Mouse (Mus musculus) adipocyte (in vitro differentiated cells): ENCODE results near the gene Phf21a.
A peak's percentile ranks its signal among the peaks of the same experiment; 100 is the strongest.

Source experiments
- DNase-seq: peaks from one replicate; pipeline ENCODE4 v3.0.0-alpha.2; 2016; ENCODE audit warnings: low spot score

Phf21a gene

DNA sequence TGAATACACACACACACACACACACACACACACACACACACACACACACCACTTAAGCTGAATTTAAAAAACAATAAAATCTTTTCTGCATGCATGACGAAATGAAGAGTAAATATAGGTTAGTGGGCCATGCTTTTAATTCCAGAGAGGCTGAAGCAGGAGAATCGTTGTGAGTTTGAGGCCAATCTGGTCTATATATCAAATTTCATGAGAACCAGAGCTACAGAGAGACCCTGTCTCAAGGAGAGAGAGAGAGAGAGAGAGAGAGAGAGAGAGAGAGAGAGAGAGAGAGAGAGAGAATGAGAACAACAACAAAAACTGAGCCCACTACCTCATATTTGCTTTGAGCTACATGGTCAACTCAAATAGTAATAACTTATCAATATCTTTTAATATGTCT, at the start of gene Phf21a:
Gene Phf21a, plus strand, starts transcription at position 301 of the 400 bp plus-strand sequence.
- no peak for DNase-seq

DNA sequence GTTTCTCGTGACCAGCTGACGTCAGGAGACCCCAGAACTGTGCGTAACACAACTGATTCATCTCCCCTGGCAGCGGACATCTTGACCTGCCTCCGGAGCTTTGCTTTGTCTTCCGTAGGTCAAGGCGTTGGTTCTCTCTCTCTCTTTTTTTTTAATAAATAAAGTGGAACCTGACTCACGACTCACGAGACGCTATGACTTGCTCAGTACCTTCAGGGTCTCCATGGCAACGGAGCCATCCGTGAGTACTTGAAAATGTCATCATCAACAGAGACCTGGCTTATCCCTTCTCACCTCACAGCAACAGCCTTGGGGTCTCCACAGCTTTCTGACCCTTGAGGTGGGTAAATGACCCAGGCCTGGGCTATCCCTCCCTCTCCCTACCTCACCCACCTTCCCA, 49.6 kb upstream of the Phf21a start:
- DNase-seq: no peak

DNA sequence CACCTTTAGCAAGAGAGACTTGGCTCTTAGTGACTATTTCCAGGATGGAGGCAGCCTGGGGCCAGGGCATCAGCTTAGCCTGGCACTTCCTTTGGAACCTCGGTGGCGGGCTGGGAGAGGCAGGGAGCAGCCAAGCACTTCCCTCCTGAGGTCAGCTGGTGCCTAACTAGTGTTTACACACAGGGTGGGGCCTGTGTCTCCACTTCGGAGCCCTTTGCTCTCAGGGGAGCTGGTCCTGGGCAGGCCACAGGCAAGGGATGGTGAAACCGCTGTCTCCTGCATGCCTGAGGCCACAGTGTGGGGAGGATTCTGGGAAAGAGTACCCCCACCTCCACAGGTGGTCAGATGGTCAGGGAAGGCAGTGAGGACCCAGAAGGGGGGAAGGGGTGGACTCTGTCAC, 45.3 kb upstream of the Phf21a start:
- DNase-seq: no peak

DNA sequence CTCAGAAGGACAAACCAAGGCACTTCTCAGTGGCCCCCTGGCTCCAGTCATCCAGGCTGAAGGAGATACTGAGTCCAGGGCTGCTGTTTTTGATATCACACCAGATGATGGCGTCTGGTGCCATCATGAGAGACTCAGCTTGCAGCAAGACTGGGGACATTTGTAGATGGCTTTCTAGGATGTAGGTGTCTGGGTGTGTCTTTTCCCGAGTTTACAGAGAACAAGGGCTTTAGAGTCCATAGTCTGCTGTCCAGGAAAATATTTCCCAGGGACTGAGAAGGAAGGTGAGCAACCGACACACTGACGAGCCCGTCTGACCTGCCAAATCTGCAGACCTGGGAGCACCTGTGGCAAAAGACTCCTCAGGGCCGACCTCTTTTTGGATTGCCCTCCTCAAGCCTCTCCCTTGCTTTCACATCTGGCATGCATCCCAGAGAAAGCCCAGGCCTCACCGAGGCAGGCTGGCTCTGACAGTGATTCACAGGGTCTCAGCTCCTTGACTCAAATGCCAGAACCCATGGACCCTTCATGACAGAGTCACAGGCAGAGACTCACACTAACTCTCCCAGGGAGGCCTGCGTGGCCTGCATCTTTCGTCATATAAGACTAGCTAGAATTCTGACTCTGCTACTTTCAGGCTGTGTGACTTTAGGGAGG, 44.8 kb upstream of the Phf21a start:
- no peak for DNase-seq

DNA sequence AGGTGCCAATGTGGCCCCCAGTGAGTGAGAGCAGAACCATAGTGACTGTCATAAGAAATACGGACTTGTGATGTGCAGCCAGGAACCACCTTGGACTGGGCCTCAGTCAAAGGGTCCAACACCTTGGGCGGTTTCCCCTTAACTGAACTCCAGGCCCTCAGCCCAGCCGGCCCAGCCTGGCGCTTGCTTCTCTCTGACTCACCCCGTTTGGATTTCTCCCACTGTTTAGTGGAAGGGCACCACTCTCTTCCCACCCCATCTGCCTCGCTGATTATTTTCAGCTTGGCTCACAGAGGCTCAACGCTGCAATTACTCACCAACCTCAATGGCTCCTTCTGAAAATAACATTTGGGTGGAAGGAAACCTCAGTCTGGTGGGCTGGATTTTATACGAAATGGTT, 40.7 kb upstream of the Phf21a start:
- no peak for DNase-seq

DNA sequence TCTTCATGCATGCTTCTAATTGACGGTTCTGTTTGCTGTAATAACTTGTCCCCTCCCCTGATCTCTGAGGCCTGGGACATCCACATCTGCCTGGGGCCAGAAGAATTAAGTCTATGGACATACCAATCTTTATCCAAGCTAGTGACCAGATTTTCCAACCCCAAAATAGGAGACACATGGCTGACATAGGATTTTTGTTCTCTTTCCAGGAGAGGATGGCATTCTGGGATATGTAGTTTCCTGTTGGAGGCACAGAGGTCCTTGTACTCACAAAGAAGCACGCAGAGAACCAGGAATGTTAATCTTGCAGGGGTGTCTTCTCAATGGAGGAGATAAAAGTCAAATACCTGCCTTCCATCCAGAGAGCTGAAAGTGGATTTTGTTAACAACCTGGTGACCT, 40.2 kb upstream of the Phf21a start:
- DNase-seq: no peak

DNA sequence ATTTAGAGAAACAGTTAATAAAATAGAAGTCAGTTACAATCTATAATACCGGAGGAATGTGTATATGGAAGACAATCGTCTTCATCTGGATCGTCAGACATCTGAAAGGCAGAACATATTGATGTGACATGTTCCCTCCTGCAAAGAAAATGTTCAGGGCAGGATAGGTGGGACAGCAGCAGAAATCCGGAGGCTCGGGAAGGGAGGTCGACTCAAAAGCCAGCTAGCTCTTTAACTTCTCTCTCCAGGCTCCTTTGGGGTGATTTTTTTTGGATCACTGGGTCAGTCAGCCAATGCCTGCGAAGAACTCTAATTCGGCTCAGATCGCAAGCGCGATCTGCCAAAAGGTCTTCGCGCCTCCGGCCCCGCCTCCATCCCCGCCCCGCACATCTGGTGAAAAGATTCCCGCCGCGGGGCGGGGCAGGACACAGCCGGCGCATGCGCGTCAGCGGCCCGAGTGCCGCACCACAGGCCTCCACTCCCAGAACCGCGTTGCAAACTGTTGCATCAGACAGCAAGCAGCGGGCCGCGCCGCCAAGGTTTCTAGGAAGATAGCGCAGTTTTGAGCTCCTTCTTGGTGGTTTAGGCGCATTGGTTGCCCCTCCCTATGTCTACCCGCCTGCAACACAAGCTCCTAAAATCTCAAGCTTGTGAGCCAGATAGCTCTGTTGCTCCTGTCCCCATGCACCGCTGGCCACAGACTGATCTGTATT, 37.7 kb upstream of the Phf21a start:
- DNase-seq: peak; percentile 93

DNA sequence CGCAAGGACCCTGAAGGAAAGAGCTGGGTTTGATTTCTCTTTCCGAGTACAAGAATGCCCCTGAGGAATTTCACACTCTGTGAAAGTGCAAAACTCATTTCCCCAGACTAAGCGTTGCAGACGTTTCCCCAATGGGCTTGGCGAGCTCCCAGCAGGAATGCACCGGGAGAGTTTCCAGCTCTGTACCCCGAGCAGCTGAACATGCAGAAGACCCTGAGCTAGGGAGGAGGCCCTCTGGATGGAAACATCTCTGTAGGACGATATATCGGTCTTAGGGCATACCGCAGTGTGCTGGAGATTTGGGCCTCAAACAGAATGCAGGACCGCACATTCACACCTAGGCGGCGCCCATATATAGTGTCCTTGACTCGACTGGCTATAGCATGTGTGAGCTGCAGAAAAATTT, 37.1 kb upstream of the Phf21a start:
- DNase-seq: peak; percentile 80

DNA sequence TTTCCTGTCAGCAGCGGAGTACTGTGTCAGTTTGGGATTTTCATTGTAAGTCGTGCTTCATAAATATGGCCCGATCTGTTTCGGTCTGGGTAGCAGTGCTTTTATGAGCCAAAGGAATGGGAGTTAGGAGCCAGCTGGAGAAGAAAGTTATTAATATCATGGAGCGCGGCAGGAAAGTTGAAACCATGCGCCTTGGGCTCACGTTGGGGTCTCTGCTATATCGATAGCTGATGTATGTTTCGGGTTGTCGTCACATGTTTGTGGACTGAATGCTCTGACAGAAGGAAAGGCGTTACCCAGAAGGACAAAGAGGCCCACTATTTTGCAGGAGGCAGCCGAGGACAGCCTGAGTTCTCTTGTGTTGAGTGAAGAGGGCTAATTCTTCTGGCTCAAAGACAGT, 36.2 kb upstream of the Phf21a start:
- no peak for DNase-seq

DNA sequence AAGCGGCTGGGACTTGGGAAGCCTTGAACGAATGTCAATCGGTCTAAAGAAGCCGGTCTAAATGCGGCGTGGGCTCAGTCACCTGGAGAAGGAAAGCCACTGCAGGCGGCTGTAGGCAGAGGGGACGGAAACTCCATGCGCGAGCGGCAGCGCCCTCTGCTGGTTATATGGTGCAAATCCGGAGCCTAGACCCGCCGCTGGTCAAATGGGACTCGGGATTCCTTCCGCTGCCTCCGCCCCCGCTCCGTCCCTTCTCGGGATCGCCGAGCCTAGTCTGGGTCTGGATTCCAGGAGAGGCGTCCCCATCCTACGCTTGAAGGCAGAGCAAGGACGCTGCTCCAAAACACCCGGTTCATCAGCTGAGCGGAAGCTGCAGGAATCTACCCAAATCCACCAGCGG, 34.4 kb upstream of the Phf21a start:
- DNase-seq: peak; percentile 95

DNA sequence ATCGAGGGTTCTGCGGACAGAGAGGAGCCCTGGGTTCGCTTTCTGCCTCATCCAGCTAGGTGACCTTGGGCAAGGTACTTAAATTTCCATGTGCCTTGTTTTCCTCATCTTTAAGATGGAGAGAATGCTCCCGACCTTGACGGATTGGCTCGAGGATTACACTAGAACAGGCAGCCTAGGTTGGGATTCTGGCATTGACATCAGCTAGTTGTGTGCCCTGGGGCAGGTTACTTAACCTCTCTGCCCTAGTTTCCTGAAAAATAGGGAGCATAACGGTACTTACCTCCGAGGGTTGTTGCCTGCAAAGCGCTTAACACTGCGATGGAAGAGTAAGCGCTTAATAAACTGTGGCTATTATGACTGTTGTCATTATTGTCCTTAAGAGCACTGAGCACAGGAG, 34.0 kb upstream of the Phf21a start:
- no peak for DNase-seq

DNA sequence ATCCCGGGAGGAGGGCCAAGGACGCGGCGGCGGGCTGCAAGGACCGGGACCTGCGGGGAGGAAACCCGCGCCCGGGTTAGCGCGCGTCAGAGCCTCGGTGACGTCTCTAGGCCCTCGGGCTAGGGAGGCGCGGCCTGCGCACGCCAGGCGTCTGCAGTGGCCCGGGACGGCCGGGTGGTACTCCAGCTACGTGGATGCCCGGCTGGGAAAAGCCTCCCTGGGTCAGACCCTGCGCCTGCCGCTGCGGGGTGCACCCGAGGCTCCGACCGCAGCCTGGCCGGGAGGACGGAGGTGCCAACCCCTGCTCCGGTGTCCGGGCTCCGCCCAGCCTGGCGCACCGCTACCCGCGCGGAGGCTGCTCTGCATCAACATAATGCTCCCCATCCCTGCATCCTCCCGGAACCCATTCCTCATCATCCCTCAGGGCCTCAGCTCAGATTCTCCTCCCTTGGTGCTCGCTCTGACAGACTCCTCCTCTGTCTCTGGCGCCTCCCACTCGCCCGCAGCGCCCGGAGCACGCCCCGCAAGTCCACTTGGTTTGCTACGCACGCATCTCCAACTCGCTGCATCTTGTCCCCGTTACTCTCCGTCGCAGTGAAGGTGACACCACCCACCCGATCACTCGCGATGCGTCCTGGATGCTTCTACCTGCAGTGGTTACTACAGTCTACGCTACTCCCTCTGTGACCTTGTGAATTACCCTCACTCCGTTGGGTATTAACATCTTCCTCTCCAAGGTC, 33.3 kb upstream of the Phf21a start:
- DNase-seq: peak; percentile 31

DNA sequence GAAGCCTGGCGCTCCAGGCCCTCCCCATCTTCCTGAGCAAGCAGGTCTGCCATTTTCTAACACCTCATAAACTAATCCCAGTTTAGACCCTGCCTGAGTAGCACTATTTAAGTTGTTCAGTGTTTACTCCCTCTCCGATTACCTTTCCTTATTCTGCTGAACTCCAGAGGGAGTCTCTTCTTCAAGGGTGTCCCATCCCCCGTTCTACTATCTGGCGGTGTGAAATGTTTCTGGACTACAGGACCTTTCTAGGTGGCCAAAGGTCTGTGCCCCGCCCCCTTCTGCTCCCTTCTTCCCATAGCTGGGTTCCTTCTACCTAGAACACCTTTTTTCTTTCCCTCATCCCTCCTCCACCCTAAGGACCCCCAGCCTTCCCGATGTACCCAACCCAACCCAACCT, 32.6 kb upstream of the Phf21a start:
- no peak for DNase-seq

DNA sequence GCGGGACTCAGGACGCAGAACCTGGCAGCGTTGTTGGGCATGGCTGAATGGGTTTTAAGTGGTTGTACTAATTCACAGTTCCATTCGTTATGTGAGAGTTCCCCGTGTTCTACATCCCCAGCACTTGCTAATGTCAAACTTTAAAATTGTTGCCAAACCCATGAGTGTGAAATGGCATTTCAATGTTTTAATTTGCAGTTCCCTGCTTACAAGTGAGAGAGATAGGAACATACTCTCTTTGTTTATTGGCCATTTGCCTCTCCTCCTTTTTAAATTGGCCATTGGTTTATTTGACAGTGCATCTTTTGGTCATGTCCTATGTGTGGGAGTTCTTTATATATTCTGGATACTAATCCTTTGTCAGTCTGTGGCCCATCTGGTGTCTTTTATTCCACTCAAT, 31.6 kb upstream of the Phf21a start:
- DNase-seq: no peak

DNA sequence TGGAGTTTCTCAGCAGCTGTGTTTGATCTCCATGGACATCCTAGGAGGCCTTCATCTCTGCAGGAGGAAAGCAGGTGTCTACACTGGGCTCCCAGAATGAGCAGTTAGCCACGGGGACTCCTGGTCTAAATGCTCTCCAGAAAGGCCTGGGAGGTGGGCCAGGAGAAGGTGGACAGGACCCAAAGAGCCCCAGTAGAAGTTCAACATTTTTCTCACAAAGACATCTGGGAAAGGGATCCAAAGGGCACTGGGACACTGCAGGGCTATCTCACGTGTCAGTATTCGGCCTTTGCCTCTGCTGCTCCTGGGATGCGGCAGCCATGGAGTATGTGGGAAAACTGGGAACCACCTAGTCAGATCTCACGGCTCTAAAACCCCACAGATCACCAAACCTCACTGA, 29.8 kb upstream of the Phf21a start:
- peak; percentile 21 for DNase-seq

DNA sequence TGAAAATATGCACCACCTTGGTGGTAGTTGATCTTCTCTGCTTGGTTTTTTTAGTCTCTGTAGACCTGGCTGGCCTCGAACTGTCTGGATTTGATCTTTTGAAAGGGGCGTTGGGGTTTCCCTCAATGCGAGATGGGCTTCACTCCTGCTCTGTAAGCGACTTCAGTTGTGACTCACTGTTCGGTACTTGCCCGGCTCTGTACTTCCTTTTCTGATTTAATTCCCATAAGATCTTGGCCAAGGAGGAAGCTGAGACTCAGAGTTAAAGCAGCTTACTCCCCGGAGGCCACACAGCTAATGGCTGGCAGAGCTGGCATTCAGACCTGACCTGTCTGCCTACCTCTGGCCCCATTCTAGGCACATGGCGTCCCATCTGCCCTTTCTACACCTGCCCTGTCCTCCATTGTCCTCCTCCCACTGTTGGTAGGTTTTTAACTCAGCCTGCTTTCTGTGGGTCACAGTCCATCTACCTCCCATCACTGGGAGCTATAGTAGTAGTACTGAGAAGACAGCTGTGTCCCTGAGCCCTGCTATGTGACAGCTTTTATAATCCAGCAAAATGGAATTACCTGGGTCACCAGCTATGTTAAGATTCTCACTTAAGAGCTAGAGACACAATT, 27.5 kb upstream of the Phf21a start:
- DNase-seq: no peak

DNA sequence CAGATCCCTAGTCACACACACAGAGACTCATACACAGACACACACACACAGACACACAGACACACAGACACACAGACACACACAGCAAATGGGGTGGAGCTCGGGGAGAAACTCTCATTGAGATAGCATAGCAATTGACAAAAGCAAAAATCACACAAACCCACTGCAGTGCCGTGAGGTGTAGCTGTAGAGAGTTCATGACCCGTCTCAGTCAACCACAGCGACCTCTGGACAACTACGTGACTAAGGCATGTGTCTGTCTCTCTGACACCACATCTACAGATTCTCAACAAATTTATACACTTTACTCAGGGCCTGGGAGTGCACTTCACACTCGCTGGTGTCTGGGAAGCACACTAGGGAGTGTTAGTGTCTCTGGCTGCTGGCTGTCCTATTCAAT, 27.0 kb upstream of the Phf21a start:
- DNase-seq: no peak

DNA sequence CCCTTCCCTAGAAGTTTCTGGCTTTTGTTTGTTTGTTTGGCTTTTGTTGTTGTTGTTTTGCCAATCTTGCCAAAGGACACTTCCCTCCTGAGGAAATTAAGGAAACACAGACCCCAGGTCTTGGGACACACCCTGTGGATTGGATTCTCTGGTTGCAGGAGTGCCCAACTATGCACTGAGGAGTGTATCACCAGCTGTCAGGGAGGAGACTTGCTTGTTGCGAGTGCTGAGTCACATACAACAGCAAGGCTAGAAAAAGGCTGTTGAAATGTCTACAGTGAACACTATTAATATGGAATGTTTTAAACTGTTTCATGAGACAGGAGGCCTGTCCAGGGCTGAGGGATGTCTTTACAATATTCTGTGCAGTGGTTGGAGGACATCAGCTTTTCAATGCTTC, 26.0 kb upstream of the Phf21a start:
- DNase-seq: peak; percentile 22

DNA sequence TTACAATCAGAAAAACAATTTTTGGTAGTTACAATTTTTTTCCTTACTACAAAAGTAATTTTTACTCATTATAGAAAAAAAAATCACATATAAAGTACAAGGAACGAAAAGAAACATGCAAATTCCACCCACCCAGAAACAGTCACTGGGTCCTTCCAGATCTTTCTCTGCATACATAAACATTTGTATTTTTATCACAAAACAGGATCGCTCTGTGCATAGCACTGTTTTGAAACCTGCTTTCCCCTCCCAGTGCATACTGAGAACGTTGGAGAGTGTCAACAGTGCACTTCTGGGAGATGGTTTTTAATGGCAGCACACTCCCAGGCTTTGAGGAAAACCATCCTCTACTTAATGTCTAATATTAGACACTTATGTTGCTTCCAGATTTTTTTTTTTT, 25.3 kb upstream of the Phf21a start:
- no peak for DNase-seq

DNA sequence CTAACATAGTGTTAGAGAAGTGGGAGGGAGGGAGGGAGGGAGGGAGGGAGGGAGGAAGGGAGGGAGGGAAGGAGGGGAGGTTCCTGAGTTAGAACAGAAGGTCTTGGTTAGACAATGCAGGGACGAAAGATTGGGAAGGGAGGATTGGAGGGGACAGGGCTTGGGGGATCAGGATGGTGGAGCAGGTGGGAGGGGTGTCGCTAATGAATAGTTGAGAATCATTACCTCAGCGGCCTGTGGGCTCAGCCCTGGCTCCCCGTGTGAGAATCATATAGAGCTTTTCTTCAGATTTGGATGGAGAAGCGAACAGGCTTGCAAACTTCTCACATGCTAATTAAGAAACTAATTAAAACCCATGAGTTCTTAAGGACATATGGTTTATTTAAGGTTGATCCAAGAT, 23.3 kb upstream of the Phf21a start:
- no peak for DNase-seq

DNA sequence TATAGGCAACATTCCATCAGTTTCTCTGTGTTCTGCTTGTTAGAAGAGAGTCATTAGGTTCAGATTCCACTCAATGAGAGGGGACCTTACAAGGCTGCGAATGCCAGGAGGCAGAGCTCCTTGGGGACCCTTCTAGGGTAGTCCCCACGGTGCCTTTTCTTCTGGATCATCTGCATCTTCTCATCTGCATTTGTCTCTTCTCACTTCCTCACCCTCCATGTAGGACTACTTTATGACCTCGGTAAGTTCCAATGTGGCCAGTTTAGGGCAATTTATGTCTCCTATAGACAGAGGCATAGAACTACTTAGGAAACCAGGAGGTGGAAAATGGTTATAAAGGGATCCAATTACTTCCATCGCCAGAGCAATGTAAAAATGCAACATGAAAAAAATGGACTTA, 21.8 kb upstream of the Phf21a start:
- DNase-seq: no peak

DNA sequence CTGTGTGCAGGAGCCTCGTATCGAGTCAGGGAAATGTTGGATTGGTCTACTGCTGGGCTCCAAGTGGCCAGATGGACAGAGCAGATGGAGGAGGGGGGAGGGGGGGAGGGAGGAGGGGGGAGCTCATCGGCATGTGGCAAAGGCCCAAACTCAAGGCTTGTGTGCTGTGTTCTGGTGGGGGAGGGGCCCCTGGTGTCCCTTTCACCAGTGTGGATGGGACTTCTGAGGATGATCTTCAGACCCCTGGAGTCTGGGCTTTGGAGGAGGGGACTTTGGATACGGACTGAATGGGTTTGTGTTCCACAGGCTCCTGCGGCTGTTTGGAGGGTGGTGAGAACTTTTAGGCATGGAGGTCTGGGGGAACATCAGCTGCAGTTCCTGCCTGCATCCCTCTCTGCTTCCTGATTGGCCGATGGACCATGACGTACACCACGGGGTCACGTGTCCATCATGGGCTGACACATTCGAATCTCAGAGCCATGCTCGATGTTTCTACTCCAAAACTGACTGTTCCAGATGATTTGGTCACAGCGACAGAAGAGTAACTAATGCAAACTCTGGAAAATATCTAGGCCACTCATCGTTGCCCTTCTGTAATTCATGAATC, 16.7 kb upstream of the Phf21a start:
- DNase-seq: no peak

DNA sequence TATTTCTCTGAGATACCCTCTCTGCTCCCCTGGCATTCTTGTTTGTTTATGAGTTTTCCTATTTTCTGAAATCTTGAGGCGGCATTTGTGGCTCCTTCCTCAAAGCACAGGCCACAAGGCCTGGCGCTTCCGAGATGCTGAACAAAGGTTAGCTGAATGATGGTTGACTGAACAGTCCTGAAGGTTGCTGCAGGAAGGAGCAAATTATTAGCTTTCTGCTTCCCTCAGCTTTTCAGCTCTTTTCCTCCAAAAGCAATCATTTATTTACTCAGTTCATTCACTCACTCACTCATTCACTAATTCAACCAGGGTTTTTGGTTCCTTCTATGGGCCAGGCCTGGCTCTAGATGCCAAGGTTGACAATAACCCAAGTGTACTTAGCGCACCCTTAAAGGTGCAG, 10.7 kb upstream of the Phf21a start:
- DNase-seq: no peak
